ENCODE assay signal across 8 mouse cellular contexts in the genomic region with DNA sequence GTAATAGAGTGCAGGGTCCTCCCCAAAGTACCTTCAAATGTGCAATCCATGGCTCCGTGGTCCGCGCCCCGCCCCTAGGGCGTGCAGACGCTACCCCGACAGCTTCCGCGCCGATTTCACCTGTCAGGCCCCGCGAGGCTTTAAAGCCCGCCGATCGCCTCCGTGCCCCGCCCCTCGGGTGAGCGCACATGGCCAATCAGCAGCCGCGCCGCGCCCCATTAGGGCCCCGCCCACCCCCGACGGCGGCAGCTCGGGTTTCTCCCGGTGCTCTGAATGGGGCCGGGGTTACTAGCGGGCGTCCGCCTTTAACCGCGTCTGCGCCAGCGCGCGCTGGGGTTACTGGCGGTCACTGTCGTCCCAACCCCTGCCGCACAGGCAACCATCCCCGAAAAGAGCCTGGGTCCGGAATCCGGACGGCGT. TPM values are rescaled to one million over a fixed set of nuclear protein-coding genes. Genes with fewer than 3 reads are reported as not detected.
DNase-seq lines count a peak whose midpoint lies in the region; ATAC-seq lines count a peak whose summit lies in the region.

No protein-coding gene starts in this region.

- intact Hi-C loops in gastrocnemius, postnatal 14 days (cut with DNase I; ENCODE audit: low total_unique reads) = no loop called here
- intact Hi-C loops in left cerebral cortex, postnatal 10 days (cut with DNase I) = no loop called here

- DNase-seq in adrenal gland, adult (ENCODE audit: inconsistent age in 2 of 2, low spot score in 1 of 2) = peak; percentile 97 to 98
- DNase-seq in embryo, embryonic 10.5 days (ENCODE audit: low spot score) = peak; percentile 98
- peak; percentile 96 for DNase-seq in gastrocnemius, postnatal 14 days
- DNase-seq in left cerebral cortex, postnatal 10 days (ENCODE audit: extremely low spot score in 1 of 2, low spot score in 2 of 2) = peak; percentile 79 to 97
- DNase-seq in right cerebral cortex, postnatal 10 days (ENCODE audit: low spot score in 2 of 2) = peak; percentile 92 to 93
- peak; percentile 95 for DNase-seq in urinary bladder, postnatal 25 days (ENCODE audit: low spot score)

- peak; percentile 94 for ATAC-seq in inflammation-experienced regulatory T-cells, adult 6 months
- peak; percentile 91 for ATAC-seq in megakaryocyte progenitor cell, adult 5-6 weeks (replicated peaks; ENCODE audit: poor library complexity)

RNA-seq across cellular contexts. Expression of a gene that starts 12.1 kb away (rescaled TPM):
- 10 to 100 TPM; 20.9 to 24.5 TPM for total RNA-seq in gastrocnemius, postnatal 14 days (2021)
- 10 to 100 TPM; 21.7 to 26.7 (median 24.3) TPM for polyA plus RNA-seq in inflammation-experienced regulatory T-cells, adult 6 months (2017; shearing (Covaris generic))
- total RNA-seq in left cerebral cortex, postnatal 10 days (2021) = 10 to 100 TPM; 41.5 to 43.0 TPM
- 20.9 and 23.3 TPM in 2 replicates for total RNA-seq in megakaryocyte progenitor cell, adult 5-6 weeks (2015)
- 20.6 and 29.3 TPM in 2 replicates for total RNA-seq in megakaryocyte progenitor cell, adult 5-6 weeks (2017)

Comparison
In these comparisons a context has a peak if more than half of its experiments do, and no peak if none do; other contexts are left out.
1. Peak in every context shown above with its lines: DNase-seq and ATAC-seq.